Mouse (Mus musculus): ENCODE data around the gene Tube1. TPM values are rescaled to one million over a fixed set of nuclear protein-coding genes. Genes with fewer than 3 reads are reported as not detected.
"Not testable (repeated sequence)": the region's sequence is repeated elsewhere in the genome, so short reads cannot be mapped to it uniquely, and the experiment has no call there.

Gene Tube1
- polyA plus RNA-seq, 1 experiment: 0.90 TPM

- 12% methylated on average over 13 of the region's 13 CpGs for WGBS
- TF ChIP-seq POLR2A (IDR thresholded peaks at IDR 0.05; ENCODE audit: borderline replicate concordance, extremely low read depth, low read depth, low read length): no peak
- TF ChIP-seq CTCF (IDR thresholded peaks at IDR 0.05; ENCODE audit: insufficient read depth, low read length): no peak
- no peak for DNase-seq
- no peak overlapping the region for H3K4me3 ChIP-seq (replicated peaks; ENCODE audit: extremely low read depth, low read depth, low read length)
- H3K4me1 ChIP-seq (ENCODE audit: control insufficient read depth, insufficient read depth, low read length): peaks cover 5% of the 10 kb centered on the region
Measured at GRCm38 (mm10) chr10:39173077-39173476, 39.3 kb downstream of the Tube1 start.

- TF ChIP-seq CTCF (IDR thresholded peaks at IDR 0.05; ENCODE audit: insufficient read depth, low read length): no peak
- no peak for TF ChIP-seq POLR2A (IDR thresholded peaks at IDR 0.05; ENCODE audit: borderline replicate concordance, extremely low read depth, low read depth, low read length)
- Histone ChIP-seq H3K4me3 (replicated peaks; ENCODE audit: extremely low read depth, low read depth, low read length) (no peak overlapping the region), H3K4me1 (ENCODE audit: control insufficient read depth, insufficient read depth, low read length) (peaks cover 5% of the 10 kb centered on the region)
- 40% methylated on average over 5 of the region's 5 CpGs for WGBS
- DNase-seq: no peak
Measured at GRCm38 (mm10) chr10:39176981-39177380, 43.2 kb downstream of the Tube1 start.

- TF ChIP-seq POLR2A (IDR thresholded peaks at IDR 0.05; ENCODE audit: borderline replicate concordance, extremely low read depth, low read depth, low read length) (no peak), CTCF (IDR thresholded peaks at IDR 0.05; ENCODE audit: insufficient read depth, low read length) (no peak)
- no peaks in the 10 kb centered on the region for H3K4me1 ChIP-seq (ENCODE audit: control insufficient read depth, insufficient read depth, low read length)
- DNase-seq: no peak
- H3K4me3 ChIP-seq (replicated peaks; ENCODE audit: extremely low read depth, low read depth, low read length): no peak overlapping the region
- WGBS: 70% methylated on average over 8 of the region's 8 CpGs
Measured at GRCm38 (mm10) chr10:39184864-39185544, 51.2 kb downstream of the Tube1 start.

GRCm38 (mm10) chr10:39185545-39185906, 51.8 kb downstream of the Tube1 start:
- WGBS: 63% methylated on average over 4 of the region's 4 CpGs
- DNase-seq: no peak

GRCm38 (mm10) chr10:39192673-39193072, 58.9 kb downstream of the Tube1 start:
- 82% methylated on average over 3 of the region's 3 CpGs for whole genome bisulfite sequencing
- no peak for DNase-seq
- no peak for TF ChIP-seq POLR2A (IDR thresholded peaks at IDR 0.05; ENCODE audit: borderline replicate concordance, extremely low read depth, low read depth, low read length)
- TF ChIP-seq CTCF (IDR thresholded peaks at IDR 0.05; ENCODE audit: insufficient read depth, low read length): no peak
- Histone ChIP-seq H3K4me1 (ENCODE audit: control insufficient read depth, insufficient read depth, low read length) (no peaks in the 10 kb centered on the region), H3K4me3 (replicated peaks; ENCODE audit: extremely low read depth, low read depth, low read length) (no peak overlapping the region)

More at GRCm38 (mm10) chr10:39185545-39185906, 51.8 kb downstream of the Tube1 start:
- no peaks in the 10 kb centered on the region for H3K4me1 ChIP-seq (ENCODE audit: control insufficient read depth, insufficient read depth, low read length)
- no peak overlapping the region for H3K4me3 ChIP-seq (replicated peaks; ENCODE audit: extremely low read depth, low read depth, low read length)
- no peak for TF ChIP-seq POLR2A (IDR thresholded peaks at IDR 0.05; ENCODE audit: borderline replicate concordance, extremely low read depth, low read depth, low read length)
- no peak for TF ChIP-seq CTCF (IDR thresholded peaks at IDR 0.05; ENCODE audit: insufficient read depth, low read length)

GRCm38 (mm10) chr10:39198216-39198615, 64.4 kb downstream of the Tube1 start:
- H3K4me1 ChIP-seq (ENCODE audit: control insufficient read depth, insufficient read depth, low read length); DNase-seq; H3K4me3 ChIP-seq (replicated peaks; ENCODE audit: extremely low read depth, low read depth, low read length): not testable (repeated sequence)
- WGBS: 91% methylated on average over 11 of the region's 11 CpGs

Other genes with a start within 250 kb of the Tube1 start
- 37.7 and 48.2 TPM in 2 replicates for gene Lama4, start 168.5 kb upstream of the Tube1 start, polyA plus RNA-seq (2012; rRNA removed)
- gene Fam229b, start 62 bp upstream of the Tube1 start, polyA plus RNA-seq (2012; rRNA removed): 1.2 and 2.7 TPM in 2 replicates
- gene Ccn6, start 29.8 kb downstream of the Tube1 start, polyA plus RNA-seq (2012; rRNA removed): 0.20 and 0.25 TPM in 2 replicates
- 26.0 and 29.2 TPM in 2 replicates for gene Fyn, start 234.9 kb downstream of the Tube1 start, polyA plus RNA-seq (2012; rRNA removed)